Mouse (Mus musculus) kidney, postnatal 36 days (tissue): Measurements from ENCODE around the gene Gstm3.
"Not testable (repeated sequence)": the region's sequence is repeated elsewhere in the genome, so short reads cannot be mapped to it uniquely, and the experiment has no call there.

Source experiments
- DNase-seq, 2 experiments: peaks; one replicate each; pipeline ENCODE4 v3.0.0; 2021 to 2022; ENCODE audit warnings: mixed read lengths in 2 of 2

Gene Gstm3

GRCm38 (mm10) chr3:107968724-107969395 lies at the start of gene Gstm3:
Gene Gstm3 (minus strand): TSS chr3:107969283.
- DNase-seq, result no peak

- peak in 1 of 2 experiments; percentile 30 for DNase-seq
Measured at GRCm38 (mm10) chr3:108018190-108018820, 49.2 kb upstream of the Gstm3 start.

GRCm38 (mm10) chr3:108017473-108018189 lies 48.5 kb upstream of the Gstm3 start, which contains the start of gene Gstm1:
Gene Gstm1 (minus strand): TSS chr3:108017973.
- DNase-seq, result peak; percentile 97 to 99

- DNase-seq, result not testable (repeated sequence)
Measured at GRCm38 (mm10) chr3:108016468-108016867, 47.4 kb upstream of the Gstm3 start.

- DNase-seq, result peak; percentile 24 to 55
Measured at GRCm38 (mm10) chr3:108014974-108015346, 45.9 kb upstream of the Gstm3 start.

GRCm38 (mm10) chr3:108014098-108014973 lies 45.3 kb upstream of the Gstm3 start:
- DNase-seq, result no peak

- peak; percentile 73 to 80 for DNase-seq
Measured at GRCm38 (mm10) chr3:108013331-108013871, 44.3 kb upstream of the Gstm3 start.

GRCm38 (mm10) chr3:108011558-108011957 lies 42.5 kb upstream of the Gstm3 start:
- DNase-seq, result no peak

GRCm38 (mm10) chr3:108010286-108010685 lies 41.2 kb upstream of the Gstm3 start:
- DNase-seq, result no peak

- peak in 1 of 2 experiments; percentile 42 for DNase-seq
Measured at GRCm38 (mm10) chr3:108002021-108002420, 32.9 kb upstream of the Gstm3 start.

GRCm38 (mm10) chr3:107999491-107999890 lies 30.4 kb upstream of the Gstm3 start:
- no peak for DNase-seq

GRCm38 (mm10) chr3:107998591-107998990 lies 29.5 kb upstream of the Gstm3 start:
- no peak for DNase-seq

- DNase-seq, result no peak
Measured at GRCm38 (mm10) chr3:107996576-107996975, 27.5 kb upstream of the Gstm3 start.

GRCm38 (mm10) chr3:107995974-107996373 lies 26.9 kb upstream of the Gstm3 start:
- DNase-seq, result not testable (repeated sequence)

GRCm38 (mm10) chr3:107986041-107986562 lies 17.0 kb upstream of the Gstm3 start, which contains the start of gene Gstm2:
Gene Gstm2 (minus strand): TSS chr3:107986453.
- peak; percentile 69 to 80 for DNase-seq

GRCm38 (mm10) chr3:107985141-107985540 lies 16.1 kb upstream of the Gstm3 start:
- not testable (repeated sequence) for DNase-seq

- DNase-seq, result no peak
Measured at GRCm38 (mm10) chr3:107984471-107984870, 15.4 kb upstream of the Gstm3 start.

GRCm38 (mm10) chr3:107983771-107984170 lies 14.7 kb upstream of the Gstm3 start:
- DNase-seq, result peak in 1 of 2 experiments; percentile 18

GRCm38 (mm10) chr3:107982726-107983125 lies 13.6 kb upstream of the Gstm3 start:
- no peak for DNase-seq

GRCm38 (mm10) chr3:107981261-107981660 lies 12.2 kb upstream of the Gstm3 start:
- DNase-seq, result no peak

GRCm38 (mm10) chr3:107977691-107978090 lies 8.6 kb upstream of the Gstm3 start:
- no peak for DNase-seq

GRCm38 (mm10) chr3:107974237-107974636 lies 5.2 kb upstream of the Gstm3 start:
- DNase-seq, result no peak
